Mouse (Mus musculus) embryonic fibroblast, embryonic 13.5 days (primary cell): ENCODE results near the gene Cubn.

ENCODE experiments used
- CTCF ChIP-seq: IDR thresholded peaks from 2 replicates; pipeline ENCODE4 v1.5.1; 2011; ENCODE audit warnings: mild to moderate bottlenecking, control low read depth, low read length, moderate library complexity, borderline replicate concordance; ENCODE audit not compliant: insufficient read depth
- POLR2A ChIP-seq: IDR thresholded peaks from 2 replicates; pipeline ENCODE4 v1.6.1; 2011; ENCODE audit warnings: low read depth, mild to moderate bottlenecking, control low read depth, low read length, moderate library complexity

GRCm38 (mm10) chr2:13368517-13368916 lies 123.1 kb downstream of the Cubn start:
- TF ChIP-seq CTCF (no peak), POLR2A (no peak)
